Mouse (Mus musculus): ENCODE data around the gene Rdm1.
"Not testable (repeated sequence)": the region's sequence is repeated elsewhere in the genome, so short reads cannot be mapped to it uniquely, and the experiment has no call there.

Gene Rdm1

GRCm38 (mm10) chr11:101626995-101627856, at the start of gene Rdm1:
Gene Rdm1, plus strand, starts transcription at chr11:101627195.
- DNase-seq (ENCODE audit: low spot score in 2 of 2): peak; percentile 55 to 66

GRCm38 (mm10) chr11:101581081-101581764, 45.8 kb upstream of the Rdm1 start:
- DNase-seq (ENCODE audit: low spot score in 2 of 2): no peak

- DNase-seq (ENCODE audit: low spot score in 2 of 2): no peak
Observed at GRCm38 (mm10) chr11:101582054-101583035, 44.6 kb upstream of the Rdm1 start, which contains the start of gene Tmem106a. Gene Tmem106a, plus strand, starts transcription at chr11:101582242.

GRCm38 (mm10) chr11:101583205-101583604, 43.8 kb upstream of the Rdm1 start:
- DNase-seq (ENCODE audit: low spot score in 2 of 2): no peak

GRCm38 (mm10) chr11:101585031-101585430, 42.0 kb upstream of the Rdm1 start:
- not testable (repeated sequence) for DNase-seq (ENCODE audit: low spot score in 2 of 2)

GRCm38 (mm10) chr11:101585805-101586204, 41.2 kb upstream of the Rdm1 start:
- no peak for DNase-seq (ENCODE audit: low spot score in 2 of 2)

- no peak for DNase-seq (ENCODE audit: low spot score in 2 of 2)
Observed at GRCm38 (mm10) chr11:101587676-101588075, 39.3 kb upstream of the Rdm1 start.

GRCm38 (mm10) chr11:101588868-101589267, 38.1 kb upstream of the Rdm1 start:
- DNase-seq (ENCODE audit: low spot score in 2 of 2): no peak

- DNase-seq (ENCODE audit: low spot score in 2 of 2): no peak
Observed at GRCm38 (mm10) chr11:101589444-101589843, 37.6 kb upstream of the Rdm1 start.

GRCm38 (mm10) chr11:101589989-101590624, 36.9 kb upstream of the Rdm1 start:
- DNase-seq (ENCODE audit: low spot score in 2 of 2): no peak

GRCm38 (mm10) chr11:101599156-101599555, 27.8 kb upstream of the Rdm1 start, which contains the start of gene Gm11634:
Gene Gm11634, minus strand, starts transcription at chr11:101599256.
- no peak for DNase-seq (ENCODE audit: low spot score in 2 of 2)

GRCm38 (mm10) chr11:101602491-101602890, 24.5 kb upstream of the Rdm1 start:
- no peak for DNase-seq (ENCODE audit: low spot score in 2 of 2)

GRCm38 (mm10) chr11:101604116-101604515, 22.9 kb upstream of the Rdm1 start:
- DNase-seq (ENCODE audit: low spot score in 2 of 2): no peak

GRCm38 (mm10) chr11:101604531-101605453, 22.2 kb upstream of the Rdm1 start:
- DNase-seq (ENCODE audit: low spot score in 2 of 2): not testable (repeated sequence)

- not testable (repeated sequence) for DNase-seq (ENCODE audit: low spot score in 2 of 2)
Observed at GRCm38 (mm10) chr11:101607134-101607533, 19.9 kb upstream of the Rdm1 start.

- no peak for DNase-seq (ENCODE audit: low spot score in 2 of 2)
Observed at GRCm38 (mm10) chr11:101610445-101610844, 16.6 kb upstream of the Rdm1 start.

- DNase-seq (ENCODE audit: low spot score in 2 of 2): no peak
Observed at GRCm38 (mm10) chr11:101613596-101613995, 13.4 kb upstream of the Rdm1 start.

GRCm38 (mm10) chr11:101614116-101614515, 12.9 kb upstream of the Rdm1 start:
- DNase-seq (ENCODE audit: low spot score in 2 of 2): no peak

GRCm38 (mm10) chr11:101615380-101615779, 11.6 kb upstream of the Rdm1 start:
- DNase-seq (ENCODE audit: low spot score in 2 of 2): no peak

GRCm38 (mm10) chr11:101616104-101616503, 10.9 kb upstream of the Rdm1 start:
- DNase-seq (ENCODE audit: low spot score in 2 of 2): no peak
